Mouse (Mus musculus): Measurements from ENCODE around the gene Irak2.

GRCm38 (mm10) chr6:113664305-113664704 is 26.0 kb downstream of the Irak2 start:
- TF ChIP-seq CTCF (IDR thresholded peaks at IDR 0.05; ENCODE audit: low read depth, low read length) (no peak), POLR2A (IDR thresholded peaks at IDR 0.05; ENCODE audit: borderline replicate concordance, low read depth, low read length) (no peak)

All from bone marrow macrophage, adult 2 months (primary cell).